Comparison of ENCODE assay signal across 8 mouse cellular contexts in the genomic region with DNA sequence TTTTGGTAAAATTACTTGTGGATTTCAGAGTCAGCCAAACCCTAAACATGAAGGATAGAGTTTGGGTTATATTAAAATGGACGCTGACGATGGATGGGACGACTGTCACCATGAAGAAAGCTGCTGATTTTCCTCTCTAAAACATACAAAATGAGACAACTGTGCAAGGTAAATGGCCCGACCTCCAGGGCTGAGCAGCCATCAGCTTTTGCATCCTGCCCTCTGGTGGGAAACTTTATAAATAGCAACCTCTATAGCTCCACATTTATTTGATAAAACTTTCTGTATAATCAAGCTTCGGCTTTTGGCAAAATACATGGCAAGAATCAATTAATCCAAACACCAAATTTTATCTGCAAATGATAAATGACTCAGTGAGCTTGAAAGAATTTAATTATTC. TPM values are rescaled to one million over a fixed set of nuclear protein-coding genes. Genes with fewer than 3 reads are reported as not detected.
DNase-seq lines count a peak whose midpoint lies in the region; ATAC-seq and TF ChIP-seq lines count a peak whose summit lies in the region.

No protein-coding gene starts in this region.

- no peaks in the 10 kb centered on the region for H3K36me3 ChIP-seq in lung, embryonic 14.5 days (ENCODE audit: insufficient read depth)

- no peaks in the 10 kb centered on the region for H3K27me3 ChIP-seq in lung, embryonic 14.5 days (ENCODE audit: insufficient read depth, low read length)

- no peak overlapping the region for H3K9ac ChIP-seq in lung, embryonic 14.5 days

- peak; percentile 64 for DNase-seq in embryo, embryonic 10 days (ENCODE audit: low spot score)
- no peak for DNase-seq in embryo, embryonic 9.5 days (ENCODE audit: extremely low spot score)
- peak; percentile 80 for DNase-seq in lung, embryonic 14.5 days
- DNase-seq in lung, postnatal 4 days: no peak
- peak; percentile 53 to 68 for DNase-seq in cerebellum, postnatal 14 days
- no peak for DNase-seq in yolk sac, embryonic 10.5 days (ENCODE audit: low spot score)
- DNase-seq in layer of hippocampus, adult 9-11 months: no peak

- 30% methylated on average over 5 of the region's 5 CpGs for WGBS in lung, embryonic 14.5 days

- ATAC-seq in lung, embryonic 14.5 days (ENCODE audit: insufficient read depth): no peak
- ATAC-seq in inflammation-experienced regulatory T-cells, adult 6 months: peak; percentile 85

- no peak overlapping the region for H3K27ac ChIP-seq in lung, embryonic 14.5 days (ENCODE audit: low read depth)

- H3K4me3 ChIP-seq in lung, embryonic 14.5 days (ENCODE audit: low read depth, low read length): no peak overlapping the region

- H3K4me1 ChIP-seq in lung, embryonic 14.5 days (ENCODE audit: insufficient read depth): no peaks in the 10 kb centered on the region

- TF ChIP-seq CTCF in lung, embryonic 14.5 days (IDR thresholded peaks at IDR 0.05; ENCODE audit: low read depth): peak; percentile 63

- no peaks in the 10 kb centered on the region for H3K9me3 ChIP-seq in lung, embryonic 14.5 days (ENCODE audit: low read depth, low read length)

- H3K4me2 ChIP-seq in lung, embryonic 14.5 days: no peak overlapping the region

RNA-seq across cellular contexts. Expression of a gene that starts 57.7 kb away (rescaled TPM):
- polyA plus RNA-seq in lung, embryonic 14.5 days (2014; fragmentation: Nextera tagmentation; extraction: Ambion mirVana): 5.0 and 5.1 TPM in 2 replicates
- polyA plus RNA-seq in inflammation-experienced regulatory T-cells, adult 6 months (2017; shearing (Covaris generic)): 10 to 100 TPM; 36.4 to 65.4 (median 52.3) TPM

Comparison
In these comparisons a context has a peak if more than half of its experiments do, and no peak if none do; other contexts are left out.
1. DNase-seq: peak in embryo, embryonic 10 days (single experiment), lung, embryonic 14.5 days (single experiment) and cerebellum, postnatal 14 days (2 of 2); none in embryo, embryonic 9.5 days (single experiment), lung, postnatal 4 days (0 of 2), yolk sac, embryonic 10.5 days (single experiment) and layer of hippocampus, adult 9-11 months (single experiment).